Mouse (Mus musculus) cortical plate, adult 2 months (tissue): ENCODE measurements around the gene 7530416G11Rik.

Experiments used
- CTCF ChIP-seq: fragments of 200-500 bp; IDR thresholded peaks from 2 replicates; pipeline ENCODE4 v1.5.1; 2011; ENCODE audit warnings: mild to moderate bottlenecking, control low read depth, low read length; ENCODE audit not compliant: insufficient read depth; ENCODE audit errors: extremely low read depth
- POLR2A ChIP-seq: fragments of 200-500 bp; IDR thresholded peaks from 2 replicates; pipeline ENCODE4 v1.6.1; 2011; ENCODE audit warnings: mild to moderate bottlenecking, low read length, control low read depth; ENCODE audit not compliant: insufficient read depth; ENCODE audit errors: extremely low read depth

DNA sequence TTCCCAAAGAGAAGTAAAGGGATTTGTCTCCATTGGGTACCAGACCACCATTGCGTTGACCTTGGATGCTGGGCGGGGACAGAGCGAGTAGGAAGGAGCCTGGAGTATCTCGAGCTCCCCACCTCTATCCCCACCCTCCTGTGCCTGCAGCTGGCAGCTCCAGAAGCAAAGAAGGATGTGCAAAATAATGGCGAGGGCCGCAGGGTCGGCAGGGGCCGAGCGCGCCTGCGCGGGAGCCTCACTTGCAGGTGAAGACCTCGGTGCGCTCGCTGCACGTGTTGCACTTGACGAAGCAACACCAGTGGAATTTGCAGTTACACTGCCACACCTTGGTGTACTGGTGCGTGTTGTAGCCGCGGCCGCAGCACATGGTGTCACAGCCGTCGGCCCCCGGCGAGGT is 34.1 kb upstream of the 7530416G11Rik start:
- TF ChIP-seq CTCF = no peak
- no peak for TF ChIP-seq POLR2A
